Mouse (Mus musculus) small intestine, adult 2 months (tissue): ENCODE results near the gene Arhgap24.

Experiments used
- CTCF ChIP-seq: fragments of 200-500 bp; IDR thresholded peaks from 2 replicates; pipeline ENCODE4 v1.5.1; 2012; ENCODE audit warnings: low read depth, mild to moderate bottlenecking, control low read depth, inconsistent platforms, low read length, moderate library complexity, mixed read lengths; ENCODE audit not compliant: insufficient replicate concordance, insufficient read length; ENCODE audit errors: extremely low read depth
- POLR2A ChIP-seq: fragments of 200-500 bp; IDR thresholded peaks from 2 replicates; pipeline ENCODE4 v1.6.1; 2012; ENCODE audit warnings: low read depth, mild to moderate bottlenecking, control low read depth, inconsistent platforms, low read length, moderate library complexity

- TF ChIP-seq CTCF (no peak), POLR2A (no peak)
Observed at GRCm38 (mm10) chr5:102621036-102621435, 139.8 kb downstream of the Arhgap24 start.
